Mouse (Mus musculus): ENCODE results near the gene Mdh1b.

The Mdh1b gene

GRCm38 (mm10) chr1:63666089-63666488 is 64.0 kb downstream of the Mdh1b start:
- intact Hi-C loops (cut with DNase I) = loop anchor here (5.0 to 10.0 kb wide), 3 partner anchors 101 to 1319 kb away; partner anchors contain the start of genes 4933402D24Rik and Mettl21a

GRCm38 (mm10) chr1:63659591-63659990 is 70.5 kb downstream of the Mdh1b start:
- intact Hi-C loops (cut with DNase I) = loop anchor here (5.0 to 10.0 kb wide), 2 partner anchors 255 to 1048 kb away; no protein-coding TSS in a partner anchor

- intact Hi-C loops (cut with DNase I) = loop anchor here (5.0 to 10.0 kb wide), 2 partner anchors 253 to 1049 kb away; no protein-coding TSS in a partner anchor
These were observed 72.1 kb downstream of the Mdh1b start for GRCm38 (mm10) chr1:63658016-63658415.

Measured in adrenal gland (tissue).